Mouse (Mus musculus): ENCODE data around the gene Irf2bp2.

Gene Irf2bp2

GRCm38 (mm10) chr8:126593889-126594480, at the start of gene Irf2bp2:
Gene Irf2bp2 (minus strand): TSS chr8:126593986.
- DNase-seq, result peak; percentile 89

- no peak for DNase-seq
Observed at GRCm38 (mm10) chr8:126642665-126643064, 48.9 kb upstream of the Irf2bp2 start.

DNA sequence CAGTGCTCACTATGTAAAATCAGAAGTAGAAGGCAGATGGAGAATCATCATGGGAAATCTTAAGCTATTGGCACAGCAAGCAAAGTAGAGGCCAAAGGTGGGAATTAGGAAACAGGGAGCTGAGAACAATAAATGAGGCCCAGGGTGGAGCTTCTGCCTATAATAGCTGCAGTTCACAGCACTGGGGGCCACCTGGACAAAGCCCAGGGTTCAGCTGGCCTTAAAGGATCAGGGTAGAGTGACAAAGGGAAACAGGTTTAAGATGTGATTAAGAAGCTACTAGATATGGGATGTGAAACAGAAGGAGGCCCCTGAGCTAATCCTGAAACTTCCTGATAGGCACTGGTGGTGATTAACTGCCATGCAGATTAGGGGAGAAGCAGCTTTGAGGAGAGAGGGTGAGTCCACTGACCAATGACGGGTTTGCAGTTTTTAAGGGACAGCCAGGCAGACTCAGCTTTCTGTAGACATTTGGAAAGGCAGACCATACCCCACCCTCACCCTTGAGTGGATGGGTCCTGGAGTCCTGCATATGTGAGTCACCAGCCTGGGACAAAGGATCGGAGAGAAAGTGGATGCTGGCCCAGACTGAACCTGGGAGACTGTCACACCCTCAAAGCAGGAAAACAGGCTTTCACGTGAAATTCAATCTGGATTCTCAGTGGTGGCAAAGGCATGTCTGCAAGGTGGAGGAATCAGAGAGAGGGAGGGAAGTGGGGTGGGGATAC, 47.9 kb upstream of the Irf2bp2 start:
- no peak for DNase-seq

DNA sequence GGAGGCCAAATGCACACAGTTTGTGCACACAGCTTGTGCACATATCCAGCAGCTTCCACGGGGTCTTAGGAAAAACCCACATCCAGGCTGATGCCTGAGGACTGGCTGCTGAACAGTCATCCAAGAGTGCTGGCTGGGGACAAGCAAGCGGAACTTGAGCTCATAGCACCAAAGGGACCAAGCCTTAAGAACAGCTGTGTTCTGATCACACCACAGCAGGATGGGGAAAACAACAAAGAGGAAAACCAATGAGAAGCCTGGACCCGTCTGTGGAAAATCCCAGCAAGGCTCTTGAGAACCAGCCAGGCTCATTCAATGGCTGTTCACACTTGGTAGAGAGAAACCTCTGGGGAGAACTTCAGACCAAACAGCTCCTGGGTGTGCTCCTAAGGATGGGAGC, 45.4 kb upstream of the Irf2bp2 start:
- no peak for DNase-seq

DNA sequence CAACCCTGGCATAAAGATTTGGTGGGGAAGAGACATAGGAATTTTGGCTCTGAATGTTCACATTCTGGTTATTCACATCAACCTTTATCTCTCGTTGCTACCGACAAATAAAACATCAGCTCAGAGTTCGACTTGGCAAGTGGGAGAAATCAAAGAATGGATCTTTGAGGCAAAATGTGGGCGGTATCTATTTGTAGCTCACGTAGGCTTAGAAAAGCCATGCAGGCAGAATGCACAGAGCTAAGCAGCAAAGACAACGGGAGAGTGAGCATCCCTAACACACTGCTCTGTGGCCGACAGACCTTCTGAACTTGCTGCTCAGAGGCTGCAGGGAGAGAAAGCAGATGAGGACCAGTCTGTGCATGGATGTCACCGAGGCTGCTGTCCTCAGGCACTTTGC, 44.2 kb upstream of the Irf2bp2 start:
- no peak for DNase-seq

- no peak for DNase-seq
Observed at GRCm38 (mm10) chr8:126634541-126635048, 40.8 kb upstream of the Irf2bp2 start.

- no peak for DNase-seq
Observed at GRCm38 (mm10) chr8:126628616-126629015, 34.8 kb upstream of the Irf2bp2 start.

GRCm38 (mm10) chr8:126626415-126626814, 32.6 kb upstream of the Irf2bp2 start:
- no peak for DNase-seq

DNA sequence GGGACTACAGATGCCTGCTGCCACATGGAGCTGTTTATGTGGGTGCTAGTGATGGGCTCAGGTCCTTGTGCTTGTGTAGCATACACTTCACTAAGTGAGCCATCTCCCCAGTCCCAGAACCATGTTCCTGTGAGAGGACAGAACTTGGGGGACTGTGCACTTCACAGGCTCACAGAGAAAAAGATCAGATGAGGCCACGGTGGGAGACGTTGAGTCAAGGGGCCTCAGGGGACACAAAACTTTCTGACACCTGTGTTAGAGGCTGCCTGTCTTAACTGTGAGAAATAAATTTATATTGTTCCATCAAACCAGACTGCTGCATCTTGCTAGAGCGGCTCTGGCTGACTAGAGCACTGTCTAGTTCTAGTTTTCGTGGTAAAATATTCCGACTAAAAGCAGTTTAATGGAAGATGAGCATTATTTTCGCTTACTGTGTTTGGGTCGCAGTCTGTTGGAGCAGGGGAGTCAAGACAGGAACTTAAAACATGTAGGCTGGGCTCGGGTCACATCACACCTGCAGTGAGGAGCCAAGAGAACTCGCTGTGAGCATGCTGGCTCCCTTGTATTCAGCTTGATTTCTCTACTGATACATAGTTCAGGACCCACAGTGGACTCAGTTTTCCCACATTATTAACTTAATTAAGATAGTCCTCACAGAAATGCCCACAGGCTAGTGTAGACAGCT, 28.5 kb upstream of the Irf2bp2 start:
- DNase-seq, result no peak

GRCm38 (mm10) chr8:126620721-126621120, 26.9 kb upstream of the Irf2bp2 start:
- no peak for DNase-seq

- DNase-seq, result no peak
Observed at GRCm38 (mm10) chr8:126619487-126619886, 25.7 kb upstream of the Irf2bp2 start.

GRCm38 (mm10) chr8:126617665-126618064, 23.9 kb upstream of the Irf2bp2 start:
- no peak for DNase-seq

- no peak for DNase-seq
Observed at GRCm38 (mm10) chr8:126616736-126617135, 22.9 kb upstream of the Irf2bp2 start.

DNA sequence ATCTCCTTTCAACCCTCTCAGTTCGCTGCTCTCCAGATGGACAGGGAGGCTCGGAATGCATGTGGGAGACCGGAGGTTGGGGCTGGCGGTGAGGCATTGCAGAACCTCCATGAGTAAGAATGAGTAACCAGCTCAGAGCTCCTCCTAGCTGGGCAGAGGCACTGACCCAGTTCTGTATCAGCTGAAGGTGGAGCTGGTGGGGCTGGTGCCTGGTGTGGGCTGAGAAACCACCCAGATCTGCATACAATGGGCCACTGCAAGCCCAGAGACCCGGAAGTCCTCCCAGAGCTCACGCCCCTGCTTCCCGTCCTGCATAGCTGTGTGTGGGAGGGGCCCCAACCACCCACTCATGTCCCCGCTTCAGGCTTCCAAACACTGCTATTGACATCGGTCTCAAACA, 22.0 kb upstream of the Irf2bp2 start:
- no peak for DNase-seq

DNA sequence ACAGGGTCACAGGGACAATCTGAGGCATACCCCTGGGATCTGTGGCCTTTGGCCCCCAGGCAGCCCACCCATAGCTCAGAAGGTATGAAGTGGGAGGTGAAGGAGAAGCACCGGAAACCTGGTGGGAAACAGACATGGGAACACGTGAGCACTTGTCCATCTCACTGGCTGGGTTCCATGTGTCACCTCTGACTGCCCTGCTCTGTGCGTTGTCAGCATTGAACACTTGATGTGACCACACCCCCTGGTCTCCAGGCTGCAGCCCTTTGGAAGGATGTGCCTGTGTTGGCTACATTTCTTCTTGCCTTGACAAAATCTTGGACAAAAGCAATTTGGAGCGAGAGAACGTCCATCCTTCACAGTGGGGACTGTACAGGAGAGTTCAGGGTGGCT, 20.9 kb upstream of the Irf2bp2 start:
- DNase-seq, result no peak

GRCm38 (mm10) chr8:126614062-126614739, 20.4 kb upstream of the Irf2bp2 start:
- DNase-seq, result no peak

- no peak for DNase-seq
Observed at GRCm38 (mm10) chr8:126613143-126613542, 19.4 kb upstream of the Irf2bp2 start.

DNA sequence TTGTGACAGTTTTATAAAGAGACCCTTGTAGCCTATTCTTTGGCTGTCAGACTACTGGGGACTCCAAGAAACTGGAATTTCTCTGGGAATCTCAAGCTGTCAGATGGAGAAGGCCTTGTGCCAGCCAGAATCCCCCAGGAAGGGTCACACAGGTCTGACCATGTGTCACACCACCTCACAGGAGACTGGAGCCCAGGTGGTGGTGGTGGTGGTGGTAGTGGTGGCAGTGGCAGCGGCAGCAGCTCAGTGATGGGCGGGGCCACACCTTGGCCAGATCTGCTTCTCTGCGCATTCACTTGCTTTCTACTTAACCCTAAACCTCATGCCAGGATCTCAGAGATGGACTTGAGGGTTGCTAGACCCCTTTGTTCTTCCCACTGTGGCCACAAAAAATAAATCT, 19.0 kb upstream of the Irf2bp2 start:
- no peak for DNase-seq

DNA sequence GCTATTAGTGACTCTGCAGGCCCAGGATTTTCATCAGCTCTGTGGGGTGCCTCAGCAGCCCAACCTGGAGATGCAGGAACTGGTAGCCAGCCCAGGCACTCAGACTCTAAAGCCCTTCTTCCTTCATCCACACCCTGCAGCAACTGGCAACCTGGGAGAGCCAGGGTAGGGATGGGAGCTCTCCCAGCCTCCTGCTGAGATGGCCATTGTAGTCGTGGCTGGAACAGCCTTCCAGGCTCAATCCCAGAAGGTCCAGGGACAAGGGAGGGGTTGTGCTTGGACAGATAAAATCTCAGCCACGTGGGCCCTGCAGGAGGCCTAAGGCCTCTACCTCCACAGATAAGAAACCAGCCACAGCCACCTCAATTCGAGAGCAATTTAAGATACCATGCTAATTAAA, 16.9 kb upstream of the Irf2bp2 start:
- DNase-seq, result no peak

DNA sequence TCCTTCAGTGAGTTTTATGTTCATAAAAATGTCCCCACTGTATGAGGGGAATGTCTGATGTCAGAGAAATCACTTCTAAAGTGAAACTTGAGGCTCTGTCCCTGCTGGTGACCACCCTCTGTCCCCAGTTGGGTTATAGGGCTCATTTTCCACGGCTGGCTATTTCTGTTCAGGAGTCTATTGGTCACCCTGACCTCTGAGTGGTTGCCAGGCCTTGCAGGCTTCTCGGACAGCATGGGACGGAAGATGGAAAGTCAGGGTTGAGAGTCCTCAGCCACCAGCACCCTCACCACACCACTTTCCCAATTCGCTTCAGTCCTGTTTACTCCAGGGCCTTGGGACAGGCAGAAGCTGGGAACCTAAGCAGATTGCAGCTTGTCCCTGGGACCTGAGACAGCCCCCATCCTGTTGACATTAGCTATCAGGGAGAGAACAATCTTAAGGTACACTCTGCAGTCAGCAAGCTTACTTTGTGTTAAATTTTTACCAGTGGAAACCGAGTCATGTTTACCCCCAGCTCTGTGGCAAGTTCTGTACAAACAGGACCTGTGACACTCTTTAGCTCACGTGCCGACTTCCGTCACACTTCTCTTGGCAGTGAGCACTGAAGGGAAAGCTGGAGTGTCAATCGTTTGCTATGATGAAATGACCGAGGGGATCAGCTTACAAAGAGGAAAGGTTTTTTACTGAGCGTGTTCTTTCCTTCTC, 15.9 kb upstream of the Irf2bp2 start:
- DNase-seq, result no peak

DNA sequence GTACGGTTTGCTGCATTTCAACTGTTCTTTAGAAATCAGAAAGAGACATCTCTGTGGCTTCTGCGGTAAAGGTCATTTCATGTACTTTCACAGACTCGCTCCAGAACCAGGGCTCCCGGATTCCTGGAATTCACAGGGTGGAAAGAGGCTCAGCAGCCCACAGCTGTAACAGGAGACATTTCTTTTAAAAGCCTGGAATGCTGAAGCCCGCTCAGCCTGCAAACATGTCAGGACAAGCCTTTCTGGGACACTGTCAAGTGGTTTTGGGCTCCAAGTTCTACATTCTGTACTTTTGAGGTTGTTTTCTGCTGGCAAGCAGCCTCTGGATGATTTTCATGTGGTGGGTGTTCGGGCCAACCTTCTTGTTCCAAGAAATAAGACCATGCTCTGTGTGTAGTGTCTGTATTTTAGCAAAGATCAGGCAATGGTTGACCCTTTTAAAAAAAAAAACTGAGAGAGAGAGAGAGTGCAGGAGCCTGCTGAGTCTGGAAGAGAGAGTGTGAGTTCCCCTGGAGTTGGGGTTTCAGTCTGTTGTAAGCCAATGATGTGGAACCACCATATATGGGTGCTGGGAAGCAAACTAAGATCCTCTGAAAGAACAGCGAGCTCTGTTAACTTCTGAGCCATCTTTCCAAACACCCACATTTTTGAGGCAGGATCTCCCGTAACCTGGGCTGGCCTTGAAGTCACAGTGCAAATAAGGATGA, 9.6 kb upstream of the Irf2bp2 start:
- no peak for DNase-seq

DNA sequence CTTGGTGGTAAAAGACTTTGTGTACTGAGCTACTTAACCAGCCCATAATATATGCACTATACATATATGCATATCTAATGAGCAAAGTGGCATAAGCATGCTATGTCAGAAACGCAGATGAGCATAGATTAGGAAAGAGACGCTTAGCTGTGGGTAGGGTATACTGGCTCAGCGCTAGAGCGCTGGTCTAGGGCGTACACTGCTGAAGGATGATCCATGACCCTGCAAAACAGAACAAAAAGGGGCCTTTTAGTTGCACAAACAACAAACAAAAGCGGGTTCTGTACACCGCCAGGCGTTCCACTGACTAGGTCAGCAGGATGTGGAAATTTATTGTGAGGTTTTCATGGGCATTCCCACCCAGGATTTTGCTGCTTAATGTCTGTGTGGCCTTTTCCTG, 8.9 kb upstream of the Irf2bp2 start:
- no peak for DNase-seq

Data from cerebellum, adult 9-10 months (tissue).